Mouse (Mus musculus) yolk sac, embryonic 10.5 days (tissue): ENCODE results near the gene Prlhr.

Source experiments
- DNase-seq: peaks from one replicate; pipeline ENCODE4 v3.0.0-alpha.2; 2017; ENCODE audit warnings: low spot score

The Prlhr gene

GRCm38 (mm10) chr19:60468254-60468762 is at the start of gene Prlhr:
Prlhr (minus strand) TSS chr19:60468304.
- DNase-seq = no peak

- DNase-seq = no peak
Measured at GRCm38 (mm10) chr19:60515064-60515463, 47.0 kb upstream of the Prlhr start.

GRCm38 (mm10) chr19:60513431-60513830 is 45.3 kb upstream of the Prlhr start:
- DNase-seq = no peak

GRCm38 (mm10) chr19:60500209-60500608 is 32.1 kb upstream of the Prlhr start:
- DNase-seq = peak; percentile 3

GRCm38 (mm10) chr19:60497171-60497570 is 29.1 kb upstream of the Prlhr start:
- no peak for DNase-seq

GRCm38 (mm10) chr19:60495772-60496171 is 27.7 kb upstream of the Prlhr start:
- DNase-seq = no peak

- DNase-seq = no peak
Measured at GRCm38 (mm10) chr19:60489566-60489965, 21.5 kb upstream of the Prlhr start.

- no peak for DNase-seq
Measured at GRCm38 (mm10) chr19:60485261-60485660, 17.2 kb upstream of the Prlhr start.

GRCm38 (mm10) chr19:60478859-60479258 is 10.8 kb upstream of the Prlhr start:
- DNase-seq = no peak

GRCm38 (mm10) chr19:60477788-60478187 is 9.7 kb upstream of the Prlhr start:
- DNase-seq = no peak

GRCm38 (mm10) chr19:60468846-60469245 is 742 bp upstream of the Prlhr start:
- DNase-seq = peak; percentile 25

GRCm38 (mm10) chr19:60467588-60468007 is 506 bp downstream of the Prlhr start:
- DNase-seq = no peak

- DNase-seq = peak; percentile 28
Measured at GRCm38 (mm10) chr19:60466953-60467570, 1.0 kb downstream of the Prlhr start.

- DNase-seq = no peak
Measured at GRCm38 (mm10) chr19:60465726-60466125, 2.4 kb downstream of the Prlhr start.

- DNase-seq = no peak
Measured at GRCm38 (mm10) chr19:60463896-60464295, 4.2 kb downstream of the Prlhr start.

GRCm38 (mm10) chr19:60463440-60463839 is 4.7 kb downstream of the Prlhr start:
- DNase-seq = no peak

- DNase-seq = no peak
Measured at GRCm38 (mm10) chr19:60461476-60461875, 6.6 kb downstream of the Prlhr start.

- no peak for DNase-seq
Measured at GRCm38 (mm10) chr19:60459680-60460079, 8.4 kb downstream of the Prlhr start.

- no peak for DNase-seq
Measured at GRCm38 (mm10) chr19:60459071-60459470, 9.0 kb downstream of the Prlhr start.

GRCm38 (mm10) chr19:60455791-60456190 is 12.3 kb downstream of the Prlhr start:
- DNase-seq = no peak

GRCm38 (mm10) chr19:60440531-60440930 is 27.6 kb downstream of the Prlhr start:
- no peak for DNase-seq

GRCm38 (mm10) chr19:60440083-60440482 is 28.0 kb downstream of the Prlhr start:
- DNase-seq = no peak

- no peak for DNase-seq
Measured at GRCm38 (mm10) chr19:60437566-60438241, 30.4 kb downstream of the Prlhr start.
